Mouse (Mus musculus): Measurements from ENCODE around the gene Sox5.

Sox5 gene

DNA sequence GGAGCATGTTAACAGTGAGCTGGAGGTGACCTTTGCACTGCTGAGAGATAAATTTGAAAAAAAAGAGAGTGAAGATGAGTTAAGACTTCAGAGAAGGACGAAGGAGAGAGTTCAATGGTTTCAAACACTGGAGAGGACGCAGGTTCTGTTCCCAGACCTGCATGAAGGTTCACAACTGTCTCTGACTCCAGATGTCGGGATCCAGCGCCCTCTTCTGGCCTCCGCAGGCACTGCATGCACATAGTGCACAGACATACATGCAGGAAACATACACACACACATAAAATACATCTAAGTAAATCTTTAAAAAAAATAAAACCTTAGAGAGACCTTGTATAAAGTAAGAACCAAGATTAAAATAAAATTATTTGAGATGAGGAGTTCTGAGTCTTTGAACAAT lies 352.5 kb downstream of the Sox5 start:
- ChIA-PET CTCF (interaction anchor here in 1 of 4 experiments (0.7 kb wide), 1 partner anchor 790 kb away, joined by 3 read pairs; no protein-coding TSS in a partner anchor), POLR2A (interaction anchor here in 1 of 4 experiments (0.6 kb wide), 1 partner anchor 85 kb away, joined by 6 read pairs; no protein-coding TSS in a partner anchor)

DNA sequence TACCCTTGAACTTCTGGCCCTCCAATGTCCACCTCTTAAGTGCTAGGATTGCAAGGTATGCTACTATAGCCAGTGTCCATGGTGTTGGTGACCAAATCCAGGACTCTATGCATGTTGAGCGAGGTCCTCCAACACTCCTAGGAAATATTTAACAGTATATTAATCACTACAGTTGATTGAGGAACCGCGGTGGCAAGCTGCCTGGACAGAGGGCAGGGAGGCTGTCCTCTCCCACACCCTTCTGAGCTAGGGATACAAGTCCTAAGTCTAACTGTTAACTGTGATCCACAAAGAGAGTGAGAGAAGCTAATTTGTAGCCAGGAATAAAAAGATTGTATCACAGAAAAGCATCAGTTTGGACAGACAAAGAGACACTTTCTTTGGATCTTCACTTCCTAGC lies 373.7 kb downstream of the Sox5 start:
- POLR2A ChIA-PET, result no interaction called here
- CTCF ChIA-PET, result interaction anchor here in 1 of 4 experiments (0.6 kb wide), 1 partner anchor 288 kb away, joined by 6 read pairs; no protein-coding TSS in a partner anchor

DNA sequence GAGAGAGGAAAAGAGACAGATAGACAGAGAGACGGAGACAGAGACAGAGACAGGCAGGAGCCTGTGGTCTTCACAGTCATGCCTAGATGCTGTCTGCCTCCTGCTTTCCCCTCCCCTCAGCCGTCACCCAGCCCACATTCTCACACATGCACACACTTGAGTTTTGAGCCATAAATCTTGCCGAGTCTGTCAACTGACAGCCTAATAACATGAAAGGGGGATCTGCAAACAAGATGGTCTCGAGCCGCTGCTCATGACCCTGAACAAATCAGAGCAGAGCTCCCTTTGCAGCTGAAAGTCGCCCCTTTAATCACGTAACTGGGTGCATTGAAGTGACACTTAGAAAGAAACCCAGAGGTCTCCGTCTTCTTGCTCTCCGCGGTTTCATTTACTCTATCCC lies 383.7 kb downstream of the Sox5 start:
- POLR2A ChIA-PET, result no interaction called here
- CTCF ChIA-PET, result no interaction called here

DNA sequence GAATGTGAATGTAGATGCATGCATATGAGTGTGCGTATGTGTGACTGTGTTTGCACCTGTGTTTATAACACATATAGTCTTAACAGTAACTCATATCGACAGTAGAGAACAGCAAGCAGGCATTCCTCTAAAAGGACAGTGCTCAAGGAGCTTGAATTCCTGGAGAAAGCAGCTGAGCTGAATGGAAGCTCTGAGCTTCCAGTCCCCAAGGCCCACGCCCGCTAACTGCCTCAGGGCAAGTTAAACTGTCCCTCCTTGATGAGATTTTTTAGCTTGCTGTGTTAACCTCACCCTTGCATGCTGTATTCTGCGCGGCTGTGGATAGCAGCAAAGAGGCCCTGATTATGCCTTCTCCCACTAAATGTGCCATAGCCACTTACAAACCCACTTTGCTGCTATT lies 388.6 kb downstream of the Sox5 start:
- ChIA-PET POLR2A (no interaction called here), CTCF (no interaction called here)

DNA sequence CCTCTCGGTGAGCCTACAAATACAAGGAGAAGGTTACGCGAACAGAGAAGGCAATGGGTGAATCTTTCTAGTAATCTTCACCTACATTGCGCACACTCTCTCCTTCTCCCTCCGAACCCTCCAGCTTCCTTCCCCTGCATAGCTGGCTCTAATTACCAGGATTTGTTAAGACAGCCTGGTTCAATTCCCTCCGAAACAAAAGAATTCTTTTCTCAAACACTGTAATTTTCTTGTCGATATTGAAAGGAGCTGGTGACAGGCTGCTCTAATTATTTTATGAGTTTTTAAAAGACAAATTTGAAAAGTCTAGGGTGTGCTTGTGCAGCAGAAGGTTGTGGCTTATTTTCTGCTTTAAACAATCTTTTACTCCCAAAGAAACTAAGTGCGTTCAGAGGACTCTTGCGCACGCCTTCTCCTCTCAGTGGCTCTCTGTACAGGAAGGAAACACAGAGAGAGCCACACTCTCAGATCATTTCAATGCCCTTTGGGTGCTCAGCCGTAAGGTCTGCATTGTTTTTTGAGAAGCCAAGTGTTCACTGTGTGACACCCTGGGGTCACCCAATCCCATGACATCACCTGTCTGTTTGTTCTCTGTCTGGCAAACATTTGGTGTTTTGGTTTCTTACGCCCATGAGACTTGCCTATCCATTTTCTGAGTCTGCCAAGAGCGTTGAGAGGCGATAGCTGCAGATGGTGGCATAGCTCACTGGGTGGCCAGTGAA lies 392.3 kb downstream of the Sox5 start:
- ChIA-PET CTCF (no interaction called here), POLR2A (no interaction called here)

DNA sequence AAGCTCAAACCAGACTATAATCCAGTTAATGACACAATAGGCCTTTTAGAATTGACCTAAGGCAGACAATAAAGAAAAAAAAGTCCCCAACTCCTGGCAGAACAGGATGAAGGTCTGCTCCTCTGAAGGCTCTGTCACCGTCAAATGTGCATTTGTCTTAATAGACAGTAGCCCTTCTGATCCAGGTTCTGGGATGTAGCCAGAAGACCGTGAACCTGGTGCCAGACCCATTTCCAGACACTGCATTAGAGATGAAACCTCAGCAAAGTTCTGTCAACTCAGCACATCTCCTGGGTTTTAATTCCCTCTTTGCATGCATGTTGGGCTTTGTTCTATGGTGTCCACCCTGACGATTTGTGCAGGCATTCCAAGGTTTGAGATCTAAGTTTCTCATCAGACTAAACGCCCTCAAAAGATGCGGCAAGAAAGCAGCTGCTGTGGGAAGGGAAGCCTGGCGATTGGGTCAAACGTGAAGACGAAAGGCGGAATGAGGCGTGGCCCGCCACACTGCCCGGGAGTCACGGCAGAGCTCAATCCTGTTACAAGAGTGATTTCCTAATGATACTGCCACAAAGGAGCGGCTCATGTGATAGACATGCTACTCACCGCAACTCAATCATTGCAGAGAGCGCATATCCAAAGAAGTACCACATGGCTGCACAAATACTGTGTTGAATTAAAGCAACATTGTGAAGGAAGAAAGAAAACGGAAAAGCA lies 394.1 kb downstream of the Sox5 start:
- ChIA-PET POLR2A (interaction anchor here in 1 of 4 experiments (0.8 kb wide), 1 partner anchor 114 kb away, joined by 3 read pairs; no protein-coding TSS in a partner anchor), CTCF (interaction anchor here in 1 of 4 experiments (0.7 kb wide), 1 partner anchor 14 kb away, joined by 3 read pairs; no protein-coding TSS in a partner anchor)

DNA sequence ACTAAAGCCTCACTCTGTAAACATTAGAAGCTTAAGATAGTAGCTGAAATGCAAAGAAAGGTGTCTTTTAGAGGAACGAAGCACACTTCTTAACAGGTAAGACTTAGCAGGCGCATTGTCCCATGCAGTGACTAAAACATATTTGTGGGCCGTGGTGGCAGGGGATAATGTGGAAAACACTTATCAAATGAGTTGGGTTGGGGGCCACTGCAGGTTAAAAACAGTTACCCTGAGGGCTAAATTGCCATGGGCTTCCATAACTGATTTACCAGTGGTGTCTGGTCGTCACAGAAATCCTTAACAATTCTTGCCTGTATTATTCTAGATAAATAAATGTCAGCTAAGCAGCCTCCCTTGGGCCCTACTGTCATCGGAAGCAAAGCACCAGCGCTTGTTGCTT lies 401.1 kb downstream of the Sox5 start:
- POLR2A ChIA-PET, result no interaction called here
- CTCF ChIA-PET, result interaction anchor here in 1 of 4 experiments (0.6 kb wide), 1 partner anchor 332 kb away, joined by 4 read pairs; no protein-coding TSS in a partner anchor

DNA sequence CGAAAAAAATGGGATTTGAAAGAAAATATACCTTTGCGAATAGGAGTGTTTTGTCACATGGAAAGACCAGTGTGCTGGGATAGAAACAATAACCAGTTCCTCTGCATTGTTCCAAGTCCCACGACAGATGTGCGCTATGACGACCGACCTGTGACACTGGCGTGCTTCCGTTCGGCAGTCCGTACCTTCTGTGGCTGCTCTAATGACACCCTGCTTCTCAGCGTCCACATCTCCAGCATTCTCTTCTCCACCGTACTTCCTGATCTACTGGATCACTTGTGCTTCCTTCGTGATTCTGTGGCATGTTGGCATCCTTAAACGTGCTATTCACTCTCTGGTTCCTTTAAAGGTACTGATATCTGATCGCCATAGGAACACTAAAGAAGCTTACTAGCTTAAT lies 401.6 kb downstream of the Sox5 start:
- ChIA-PET CTCF (interaction anchor here in 1 of 4 experiments (0.7 kb wide), 1 partner anchor 40 kb away, joined by 3 read pairs; no protein-coding TSS in a partner anchor), POLR2A (no interaction called here)

DNA sequence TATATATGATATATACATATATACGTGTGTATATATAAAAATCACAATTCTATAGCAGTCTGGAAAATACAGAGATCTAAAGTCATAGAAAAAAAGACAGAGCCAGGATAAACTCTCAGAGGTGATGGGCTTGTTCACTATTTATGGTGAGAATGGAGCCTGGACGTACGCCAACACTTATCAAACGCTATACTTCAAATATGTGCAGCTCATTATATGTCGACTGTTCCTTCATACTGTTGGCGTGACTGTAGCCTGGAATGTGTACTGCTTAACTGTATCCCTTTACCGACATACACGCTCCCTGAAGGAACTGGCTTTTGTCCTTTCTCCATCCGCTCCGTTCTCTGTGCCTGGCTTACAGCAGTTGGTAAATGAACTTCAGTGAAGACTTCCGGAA lies 407.0 kb downstream of the Sox5 start:
- ChIA-PET CTCF (no interaction called here), POLR2A (interaction anchor here in 1 of 4 experiments (1.4 kb wide), 1 partner anchor 13 kb away, joined by 3 read pairs; no protein-coding TSS in a partner anchor)

DNA sequence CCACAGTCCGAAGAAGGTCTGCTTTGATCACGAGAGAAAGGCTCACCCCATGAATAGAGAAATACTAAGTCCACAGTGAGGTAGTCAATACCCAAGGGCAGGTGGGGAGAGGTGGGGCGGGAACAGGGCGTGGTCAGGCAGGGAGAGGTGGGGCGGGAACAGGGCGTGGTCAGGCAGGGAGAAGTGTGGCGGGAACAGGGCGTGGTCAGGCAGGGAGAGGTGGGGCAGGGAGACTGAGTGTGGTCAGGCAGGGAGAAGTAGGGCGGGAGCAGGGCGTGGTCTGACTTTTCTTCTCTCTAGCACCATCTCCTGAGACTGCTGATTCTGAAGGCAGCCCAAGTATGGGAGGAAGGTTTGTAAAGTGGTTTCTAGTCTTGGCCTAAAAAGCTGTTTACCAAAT lies 411.1 kb downstream of the Sox5 start:
- ChIA-PET CTCF (no interaction called here), POLR2A (no interaction called here)

DNA sequence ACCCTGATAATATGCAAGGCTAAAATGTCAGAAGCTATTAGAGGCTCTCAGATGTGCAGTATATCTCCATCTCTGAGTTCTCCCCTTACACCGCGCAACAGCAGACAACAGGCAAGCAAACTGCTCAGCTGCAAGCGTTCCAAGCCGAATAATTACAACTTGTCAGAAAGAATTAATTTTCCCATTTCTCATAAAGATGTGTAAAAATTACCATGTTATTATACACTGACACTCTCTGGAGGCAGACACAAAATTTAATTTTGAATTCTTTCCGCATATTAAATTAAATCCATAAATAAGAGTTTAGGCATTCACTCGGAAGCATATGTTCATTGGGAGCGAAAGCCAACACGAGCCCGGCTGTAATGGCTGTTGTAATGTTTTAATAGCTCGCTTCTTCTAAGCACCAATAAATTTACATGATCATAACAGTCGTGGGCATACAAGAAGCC lies 414.1 kb downstream of the Sox5 start:
- ChIA-PET CTCF (no interaction called here), POLR2A (no interaction called here)

DNA sequence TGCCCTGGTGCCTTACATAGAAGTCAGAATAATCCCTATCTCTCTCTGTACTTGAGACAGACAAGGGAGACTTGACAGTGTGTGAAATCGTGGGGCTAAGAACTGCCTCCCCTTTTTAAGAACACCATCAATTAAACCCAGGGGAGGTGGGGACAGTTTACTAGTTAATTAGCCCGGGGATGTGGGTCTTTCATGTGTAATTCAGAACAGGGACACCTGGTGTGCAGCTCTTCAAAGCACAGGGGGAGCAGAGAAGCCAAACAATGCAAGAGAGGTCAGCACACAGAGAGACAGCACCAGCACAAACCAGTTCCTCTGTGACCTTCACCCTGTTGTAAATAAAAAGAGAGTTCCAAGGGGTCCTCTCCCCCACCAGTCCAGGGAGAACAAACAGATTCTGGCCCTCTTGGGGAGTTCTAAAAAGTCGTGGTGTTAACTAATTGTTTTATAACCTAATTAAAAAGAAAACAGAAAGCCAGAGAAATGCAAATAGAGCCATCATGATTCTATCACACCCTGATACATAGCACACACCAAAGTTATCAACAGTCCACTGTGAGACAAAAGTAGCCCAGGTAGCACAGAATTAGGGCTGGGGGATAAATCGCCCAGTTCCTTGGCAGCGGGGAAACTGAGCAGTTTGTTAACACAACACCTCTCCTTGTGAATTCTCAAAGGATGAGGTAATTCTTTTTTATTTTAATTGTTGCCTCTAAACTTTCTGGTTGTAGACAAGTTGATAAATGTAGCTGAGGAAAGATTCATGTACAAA lies 420.3 kb downstream of the Sox5 start:
- CTCF ChIA-PET, result interaction anchor here in 2 of 4 experiments (0.5 to 1.2 kb wide), 2 partner anchors 125 to 136 kb away, joined by 3 to 4 read pairs; no protein-coding TSS in a partner anchor
- POLR2A ChIA-PET, result interaction anchor here in 3 of 4 experiments (0.6 to 1.2 kb wide), 5 partner anchors 14 to 908 kb away, joined by 3 read pairs; no protein-coding TSS in a partner anchor

DNA sequence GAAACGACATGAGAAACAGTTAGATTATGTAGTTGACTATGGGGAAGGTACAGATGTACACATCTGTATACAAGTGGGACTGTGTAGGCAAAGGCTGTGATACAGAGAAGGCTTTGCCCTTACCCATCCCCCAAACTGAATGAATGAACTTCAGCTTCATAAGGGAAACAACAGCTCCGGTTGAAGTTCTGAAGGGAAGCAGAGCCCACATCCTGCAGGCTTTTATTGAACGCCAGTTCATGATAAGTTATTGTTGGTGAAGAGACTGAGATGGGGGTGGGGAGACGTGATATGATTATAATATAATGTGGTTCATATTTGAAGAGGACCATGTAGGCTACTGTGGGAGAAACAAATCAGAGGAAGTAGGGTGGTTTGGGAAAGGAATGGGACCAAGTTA lies 424.7 kb downstream of the Sox5 start:
- CTCF ChIA-PET, result no interaction called here
- POLR2A ChIA-PET, result no interaction called here

DNA sequence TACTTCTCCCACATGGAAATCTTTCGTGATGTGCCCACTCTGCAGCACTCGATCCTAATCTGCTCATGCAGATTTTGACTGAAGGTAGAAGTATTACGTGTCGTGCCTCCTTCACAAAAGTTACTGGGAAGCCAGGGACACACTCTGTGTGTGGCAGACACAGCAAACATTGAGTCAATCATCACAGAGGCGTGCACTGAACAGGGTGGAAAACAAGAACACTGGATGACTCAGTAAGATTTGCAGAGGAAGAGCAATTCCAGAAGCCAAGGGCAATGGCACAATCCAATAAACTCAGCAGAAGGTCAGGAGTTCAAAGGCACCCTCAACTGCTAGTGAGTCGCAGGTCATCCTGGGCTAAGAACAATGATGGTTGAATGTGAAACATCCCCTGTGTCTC lies 430.7 kb downstream of the Sox5 start:
- CTCF ChIA-PET, result no interaction called here
- POLR2A ChIA-PET, result no interaction called here

DNA sequence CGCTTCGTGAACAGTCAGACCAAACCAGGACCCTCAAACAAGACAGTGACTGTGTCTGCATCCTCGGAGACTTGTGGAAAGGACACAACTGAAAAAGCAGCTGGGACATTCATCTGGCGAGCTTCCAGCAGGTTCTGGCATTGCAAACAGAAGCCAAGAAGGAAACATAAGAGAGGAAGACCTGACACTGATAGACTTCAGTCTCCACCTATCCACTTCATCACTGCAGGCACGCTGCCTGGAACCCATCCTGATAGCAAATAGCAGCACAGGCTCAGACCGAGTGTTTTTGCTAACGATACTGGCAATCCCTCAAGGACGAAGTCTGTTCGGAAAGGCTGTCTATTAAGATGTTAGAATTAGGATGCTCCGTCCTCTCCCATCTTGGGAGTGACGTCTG lies 438.4 kb downstream of the Sox5 start:
- ChIA-PET POLR2A (no interaction called here), CTCF (no interaction called here)

DNA sequence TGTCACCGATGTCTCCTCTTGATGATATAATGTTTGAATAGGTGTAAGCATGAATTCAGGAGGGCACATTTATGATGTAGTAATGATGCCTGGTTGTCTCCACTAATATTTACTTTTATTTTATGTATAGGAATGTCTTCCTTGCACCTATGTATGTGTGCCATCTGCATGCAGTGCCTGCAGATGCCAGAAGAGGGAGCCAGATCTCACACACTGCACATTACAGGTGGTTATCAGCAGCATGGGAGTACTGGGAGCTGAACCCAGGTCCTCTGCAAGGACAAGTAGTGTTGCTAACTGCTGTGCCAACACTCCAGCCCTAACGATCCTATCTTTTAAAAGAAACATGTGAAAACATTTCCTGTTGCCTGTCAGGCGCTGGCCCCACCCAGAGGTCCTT lies 442.2 kb downstream of the Sox5 start:
- CTCF ChIA-PET, result interaction anchor here in 3 of 4 experiments (0.6 to 1.0 kb wide), 4 partner anchors 10 to 141 kb away, joined by 3 to 4 read pairs (median 3); no protein-coding TSS in a partner anchor
- POLR2A ChIA-PET, result no interaction called here

DNA sequence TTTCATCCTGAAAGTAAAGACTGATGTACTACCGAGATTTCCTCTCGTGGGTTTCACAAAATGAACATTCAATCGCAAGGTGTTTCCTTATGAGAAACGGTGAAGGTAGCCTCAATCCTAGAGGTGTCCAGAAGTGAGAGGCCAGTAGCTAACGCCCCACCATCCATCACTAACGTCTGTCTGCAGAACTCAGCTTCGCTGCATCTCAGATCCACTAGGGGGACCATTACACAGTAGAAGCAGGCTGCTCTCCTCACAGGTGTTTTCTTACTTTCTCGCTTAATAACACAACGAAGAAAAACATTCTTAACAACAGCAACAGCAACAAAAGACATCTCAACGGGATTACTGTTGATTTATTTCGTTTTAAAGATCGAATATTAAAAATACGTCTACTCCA lies 442.8 kb downstream of the Sox5 start:
- ChIA-PET CTCF (interaction anchor here in 3 of 4 experiments (0.5 to 1.7 kb wide), 12 partner anchors 9 to 850 kb away, joined by 3 to 4 read pairs (median 3); no protein-coding TSS in a partner anchor), POLR2A (interaction anchor here in 1 of 4 experiments (0.6 to 0.8 kb wide), 2 partner anchors 15 to 138 kb away, joined by 3 read pairs; no protein-coding TSS in a partner anchor)

DNA sequence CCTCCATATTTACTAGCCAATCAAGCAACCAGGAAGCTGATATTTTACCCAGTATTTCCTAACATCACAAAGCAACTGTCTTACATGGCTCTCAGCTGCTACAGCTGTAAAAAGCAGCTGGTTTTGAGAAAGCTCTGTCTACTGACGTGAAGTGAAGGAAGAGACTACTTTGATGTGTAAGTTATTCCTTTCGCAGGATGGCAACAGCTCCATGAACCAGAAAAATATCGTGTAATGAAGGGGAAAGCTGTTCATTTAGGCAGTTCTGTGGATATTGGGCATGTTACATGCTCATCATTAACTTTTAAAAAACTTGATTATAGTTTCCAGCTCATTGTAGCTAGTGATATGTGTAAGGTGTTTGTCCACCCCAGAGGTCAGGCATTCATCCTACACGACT lies 443.6 kb downstream of the Sox5 start:
- CTCF ChIA-PET, result interaction anchor here in 3 of 4 experiments (0.6 to 1.7 kb wide), 6 partner anchors 8 to 105 kb away, joined by 3 to 4 read pairs (median 3); no protein-coding TSS in a partner anchor
- POLR2A ChIA-PET, result interaction anchor here in 1 of 4 experiments (0.8 kb wide), 1 partner anchor 139 kb away, joined by 3 read pairs; no protein-coding TSS in a partner anchor

DNA sequence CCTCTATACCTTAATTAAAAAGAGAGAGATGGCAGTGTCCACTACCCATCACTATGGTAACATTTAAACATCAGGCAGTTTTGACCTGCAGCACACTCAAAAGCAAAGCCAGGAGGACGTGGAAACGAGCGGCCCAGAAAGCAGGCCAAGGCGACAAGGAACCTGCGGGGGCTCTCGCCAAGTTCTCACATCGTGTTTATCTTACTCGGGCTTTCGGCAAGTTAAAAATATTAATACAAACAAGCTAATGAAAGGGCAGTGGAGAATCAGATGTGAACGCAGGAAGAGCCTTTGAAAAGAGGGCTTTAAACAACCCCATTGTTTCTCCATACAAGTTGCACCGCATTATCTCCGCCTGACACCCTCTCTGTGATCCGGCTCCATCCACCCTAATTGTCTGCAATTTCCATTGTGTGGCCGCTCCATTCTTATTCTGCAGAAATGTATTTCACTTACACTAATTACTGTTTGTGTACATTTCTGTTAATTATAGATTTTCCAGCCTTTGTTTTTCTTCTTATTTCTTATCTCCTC lies 444.3 kb downstream of the Sox5 start:
- POLR2A ChIA-PET, result no interaction called here
- CTCF ChIA-PET, result interaction anchor here in 2 of 4 experiments (1.3 to 1.7 kb wide), 2 partner anchors 66 to 106 kb away, joined by 3 read pairs; no protein-coding TSS in a partner anchor
